8 mouse cellular contexts compared by ENCODE assay signal in genomic region chr11:3266079-3266685, GRCm38 (mm10). TPM values are rescaled to one million over a fixed set of nuclear protein-coding genes. Genes with fewer than 3 reads are reported as not detected.
A peak's percentile ranks its signal among the peaks of the same experiment; 100 is the strongest.
DNase-seq lines count a peak whose midpoint lies in the region; ATAC-seq lines count a peak whose summit lies in the region.

Gene Drg1 (minus strand): TSS chr11:3266415.

- H3K9me3 ChIP-seq in forebrain, embryonic 14.5 days (replicated peaks; ENCODE audit: control insufficient read depth, low read length): no peaks in the 10 kb centered on the region
- no peaks in the 10 kb centered on the region for H3K9me3 ChIP-seq in neural tube, embryonic 15.5 days (replicated peaks)

- peak within 1 kb of the TSS; percentile 92 for H3K27ac ChIP-seq in forebrain, embryonic 14.5 days (ENCODE audit: low read depth, low read length)
- H3K27ac ChIP-seq in neural tube, embryonic 15.5 days (replicated peaks): peak within 1 kb of the TSS; percentile 95

- peak within 1 kb of the TSS; percentile 93 for H3K4me3 ChIP-seq in forebrain, embryonic 14.5 days (ENCODE audit: low read depth, low read length)
- peak within 1 kb of the TSS; percentile 94 for H3K4me3 ChIP-seq in neural tube, embryonic 15.5 days (replicated peaks)

- DNase-seq in ES-CJ7 (ENCODE audit: low read depth, low spot score): peak; percentile 98
- peak; percentile 91 for DNase-seq in cerebellum, adult 11 months
- DNase-seq in forebrain, embryonic 14.5 days (ENCODE audit: low spot score): peak; percentile 98
- DNase-seq in heart, postnatal 14 days: peak; percentile 96 to 97
- peak; percentile 92 for DNase-seq in layer of hippocampus, adult 11-12 months (ENCODE audit: low spot score)
- peak; percentile 94 to 96 for DNase-seq in lung, adult 18-20 months
- peak; percentile 96 for DNase-seq in testis, postnatal 14 days (ENCODE audit: low spot score)

- H3K4me2 ChIP-seq in forebrain, embryonic 14.5 days (ENCODE audit: low read length): peak within 1 kb of the TSS; percentile 83
- H3K4me2 ChIP-seq in neural tube, embryonic 15.5 days: peak within 1 kb of the TSS; percentile 71

- H3K27me3 ChIP-seq in forebrain, embryonic 14.5 days (replicated peaks; ENCODE audit: control insufficient read depth, insufficient read depth, low read length): no peaks in the 10 kb centered on the region
- no peaks in the 10 kb centered on the region for H3K27me3 ChIP-seq in neural tube, embryonic 15.5 days (replicated peaks)

- intact Hi-C loops in heart, postnatal 14 days (cut with DNase I): loop anchor here (1.0 kb wide), 1 partner anchor 24 kb away; no protein-coding TSS in a partner anchor

- ATAC-seq in forebrain, embryonic 14.5 days: peak; percentile 99
- peak; percentile 99 for ATAC-seq in neural tube, embryonic 15.5 days (ENCODE audit: low FRiP score)

- under 1% methylated on average over 66 of the region's 72 CpGs for WGBS in forebrain, embryonic 14.5 days
- under 1% methylated on average over 71 of the region's 72 CpGs for whole genome bisulfite sequencing in neural tube, embryonic 15.5 days

- H3K36me3 ChIP-seq in forebrain, embryonic 14.5 days (ENCODE audit: control insufficient read depth, insufficient read depth, low read length): peaks cover 26% of the 10 kb centered on the region
- H3K36me3 ChIP-seq in neural tube, embryonic 15.5 days: peaks cover 18% of the 10 kb centered on the region

- H3K9ac ChIP-seq in forebrain, embryonic 14.5 days (ENCODE audit: low read length): peak within 1 kb of the TSS; percentile 99
- peak within 1 kb of the TSS; percentile 98 for H3K9ac ChIP-seq in neural tube, embryonic 15.5 days (replicated peaks)

- H3K4me1 ChIP-seq in forebrain, embryonic 14.5 days (ENCODE audit: control insufficient read depth, insufficient read depth, low read length): peaks cover 8% of the 10 kb centered on the region
- H3K4me1 ChIP-seq in neural tube, embryonic 15.5 days: peaks cover 34% of the 10 kb centered on the region

RNA-seq across cellular contexts. Expression of gene Drg1, which starts in this region (rescaled TPM):
- 274 and 283 TPM in 2 replicates for polyA plus RNA-seq in forebrain, embryonic 14.5 days (2014; fragmentation: Nextera tagmentation; extraction: Ambion mirVana)
- total RNA-seq in heart, postnatal 14 days (2021): 10 to 100 TPM; 58.5 to 63.1 TPM
- 194 and 208 TPM in 2 replicates for polyA plus RNA-seq in neural tube, embryonic 15.5 days (2015; fragmentation: Nextera tagmentation; extraction: Ambion mirVana)

Comparison
In these comparisons a context has a peak if more than half of its experiments do, and no peak if none do; other contexts are left out.
1. Peak in every context shown above with its lines: DNase-seq, ATAC-seq, H3K4me3 ChIP-seq and H3K27ac ChIP-seq.